Mouse (Mus musculus): ENCODE results near the gene Piezo1. TPM values are rescaled to one million over a fixed set of nuclear protein-coding genes. Genes with fewer than 3 reads are reported as not detected.

Piezo1 gene
- polyA plus RNA-seq, 1 experiment = 107 TPM

- peaks cover 100% of the 10 kb centered on the region for H3K79me2 ChIP-seq (ENCODE audit: control insufficient read depth, insufficient read depth)
- H3K79me3 ChIP-seq (ENCODE audit: low read depth) = peaks cover 85% of the 10 kb centered on the region
- no peaks in the 10 kb centered on the region for H3K27me3 ChIP-seq (ENCODE audit: control insufficient read depth, insufficient read depth, insufficient read length)
- H3ac ChIP-seq (ENCODE audit: control insufficient read depth, insufficient read length, low read depth) = no peak overlapping the region
- H3K36me3 ChIP-seq (ENCODE audit: control insufficient read depth, insufficient read depth) = peaks cover 4% of the 10 kb centered on the region
- TF ChIP-seq CEBPB (IDR thresholded peaks at IDR 0.05; ENCODE audit: low read depth) (no peak), MAX (IDR thresholded peaks at IDR 0.05) (no peak), FOSL1 (IDR thresholded peaks at IDR 0.05; ENCODE audit: insufficient read depth, low read length, poor library complexity, severe bottlenecking) (no peak), CTCF (IDR thresholded peaks at IDR 0.05; ENCODE audit: control insufficient read depth, insufficient read depth, insufficient read length) (no peak), MYOD1 (IDR thresholded peaks at IDR 0.05; ENCODE audit: control insufficient read depth, insufficient read length, low read depth) (no peak), MYOG (IDR thresholded peaks at IDR 0.05; ENCODE audit: control insufficient read depth, extremely low read depth, insufficient read length) (no peak), USF1 (IDR thresholded peaks at IDR 0.05; ENCODE audit: low read depth) (no peak)
- H3K4me3 ChIP-seq (ENCODE audit: insufficient read depth, poor library complexity, severe bottlenecking) = no peak overlapping the region
Measured at GRCm38 (mm10) chr8:122538310-122539076, 12.6 kb downstream of the Piezo1 start.

GRCm38 (mm10) chr8:122537812-122538211 lies 13.3 kb downstream of the Piezo1 start:
- TF ChIP-seq FOSL1 (IDR thresholded peaks at IDR 0.05; ENCODE audit: insufficient read depth, low read length, poor library complexity, severe bottlenecking) (no peak), MYOG (IDR thresholded peaks at IDR 0.05; ENCODE audit: control insufficient read depth, extremely low read depth, insufficient read length) (no peak), MAX (IDR thresholded peaks at IDR 0.05) (no peak), CTCF (IDR thresholded peaks at IDR 0.05; ENCODE audit: control insufficient read depth, insufficient read depth, insufficient read length) (no peak), CEBPB (IDR thresholded peaks at IDR 0.05; ENCODE audit: low read depth) (no peak), MYOD1 (IDR thresholded peaks at IDR 0.05; ENCODE audit: control insufficient read depth, insufficient read length, low read depth) (no peak)
- Histone ChIP-seq H3K79me2 (ENCODE audit: control insufficient read depth, insufficient read depth) (peaks cover 100% of the 10 kb centered on the region), H3K4me3 (ENCODE audit: insufficient read depth, poor library complexity, severe bottlenecking) (no peak overlapping the region), H3K27me3 (ENCODE audit: control insufficient read depth, insufficient read depth, insufficient read length) (no peaks in the 10 kb centered on the region), H3K79me3 (ENCODE audit: low read depth) (peaks cover 85% of the 10 kb centered on the region), H3K36me3 (ENCODE audit: control insufficient read depth, insufficient read depth) (peaks cover 4% of the 10 kb centered on the region), H3ac (ENCODE audit: control insufficient read depth, insufficient read length, low read depth) (no peak overlapping the region)

GRCm38 (mm10) chr8:122537033-122537432 lies 14.1 kb downstream of the Piezo1 start:
- no peak for TF ChIP-seq MYOG (IDR thresholded peaks at IDR 0.05; ENCODE audit: control insufficient read depth, extremely low read depth, insufficient read length)
- TF ChIP-seq USF1 (IDR thresholded peaks at IDR 0.05; ENCODE audit: low read depth) = no peak
- no peak for TF ChIP-seq MAX (IDR thresholded peaks at IDR 0.05)
- TF ChIP-seq MYOD1 (IDR thresholded peaks at IDR 0.05; ENCODE audit: control insufficient read depth, insufficient read length, low read depth) = no peak
- no peak for TF ChIP-seq CTCF (IDR thresholded peaks at IDR 0.05; ENCODE audit: control insufficient read depth, insufficient read depth, insufficient read length)
- TF ChIP-seq CEBPB (IDR thresholded peaks at IDR 0.05; ENCODE audit: low read depth) = no peak
- TF ChIP-seq FOSL1 (IDR thresholded peaks at IDR 0.05; ENCODE audit: insufficient read depth, low read length, poor library complexity, severe bottlenecking) = no peak
- no peak overlapping the region for H3ac ChIP-seq (ENCODE audit: control insufficient read depth, insufficient read length, low read depth)
- H3K79me3 ChIP-seq (ENCODE audit: low read depth) = peaks cover 85% of the 10 kb centered on the region
- H3K79me2 ChIP-seq (ENCODE audit: control insufficient read depth, insufficient read depth) = peaks cover 100% of the 10 kb centered on the region
- no peaks in the 10 kb centered on the region for H3K27me3 ChIP-seq (ENCODE audit: control insufficient read depth, insufficient read depth, insufficient read length)
- H3K4me3 ChIP-seq (ENCODE audit: insufficient read depth, poor library complexity, severe bottlenecking) = no peak overlapping the region
- peaks cover 10% of the 10 kb centered on the region for H3K36me3 ChIP-seq (ENCODE audit: control insufficient read depth, insufficient read depth)

GRCm38 (mm10) chr8:122531312-122531711 lies 19.8 kb downstream of the Piezo1 start:
- TF ChIP-seq MYOG (IDR thresholded peaks at IDR 0.05; ENCODE audit: control insufficient read depth, extremely low read depth, insufficient read length) = no peak
- TF ChIP-seq FOSL1 (IDR thresholded peaks at IDR 0.05; ENCODE audit: insufficient read depth, low read length, poor library complexity, severe bottlenecking) = no peak
- TF ChIP-seq USF1 (IDR thresholded peaks at IDR 0.05; ENCODE audit: low read depth) = no peak
- no peak for TF ChIP-seq CEBPB (IDR thresholded peaks at IDR 0.05; ENCODE audit: low read depth)
- TF ChIP-seq CTCF (IDR thresholded peaks at IDR 0.05; ENCODE audit: control insufficient read depth, insufficient read depth, insufficient read length) = no peak
- no peak for TF ChIP-seq MAX (IDR thresholded peaks at IDR 0.05)
- no peak for TF ChIP-seq MYOD1 (IDR thresholded peaks at IDR 0.05; ENCODE audit: control insufficient read depth, insufficient read length, low read depth)
- H3ac ChIP-seq (ENCODE audit: control insufficient read depth, insufficient read length, low read depth) = no peak overlapping the region
- no peaks in the 10 kb centered on the region for H3K27me3 ChIP-seq (ENCODE audit: control insufficient read depth, insufficient read depth, insufficient read length)
- peaks cover 100% of the 10 kb centered on the region for H3K79me2 ChIP-seq (ENCODE audit: control insufficient read depth, insufficient read depth)
- no peak overlapping the region for H3K4me3 ChIP-seq (ENCODE audit: insufficient read depth, poor library complexity, severe bottlenecking)
- H3K36me3 ChIP-seq (ENCODE audit: control insufficient read depth, insufficient read depth) = peaks cover 11% of the 10 kb centered on the region
- H3K79me3 ChIP-seq (ENCODE audit: low read depth) = peaks cover 80% of the 10 kb centered on the region

- Histone ChIP-seq H3K27me3 (ENCODE audit: control insufficient read depth, insufficient read depth, insufficient read length) (no peaks in the 10 kb centered on the region), H3K36me3 (ENCODE audit: control insufficient read depth, insufficient read depth) (peaks cover 11% of the 10 kb centered on the region), H3K79me3 (ENCODE audit: low read depth) (peaks cover 78% of the 10 kb centered on the region), H3K79me2 (ENCODE audit: control insufficient read depth, insufficient read depth) (peaks cover 100% of the 10 kb centered on the region), H3ac (ENCODE audit: control insufficient read depth, insufficient read length, low read depth) (no peak overlapping the region), H3K4me3 (ENCODE audit: insufficient read depth, poor library complexity, severe bottlenecking) (no peak overlapping the region)
- TF ChIP-seq MYOD1 (IDR thresholded peaks at IDR 0.05; ENCODE audit: control insufficient read depth, insufficient read length, low read depth) (no peak), USF1 (IDR thresholded peaks at IDR 0.05; ENCODE audit: low read depth) (no peak), MYOG (IDR thresholded peaks at IDR 0.05; ENCODE audit: control insufficient read depth, extremely low read depth, insufficient read length) (no peak), FOSL1 (IDR thresholded peaks at IDR 0.05; ENCODE audit: insufficient read depth, low read length, poor library complexity, severe bottlenecking) (no peak), MAX (IDR thresholded peaks at IDR 0.05) (no peak), CTCF (IDR thresholded peaks at IDR 0.05; ENCODE audit: control insufficient read depth, insufficient read depth, insufficient read length) (no peak), CEBPB (IDR thresholded peaks at IDR 0.05; ENCODE audit: low read depth) (no peak)
Measured at GRCm38 (mm10) chr8:122529159-122529558, 22.0 kb downstream of the Piezo1 start.
